Mouse (Mus musculus) effector memory CD4-positive, alpha-beta T cell, adult 7 months (primary cell): ENCODE measurements around the gene Dnajb4. TPM values are rescaled to one million over a fixed set of nuclear protein-coding genes. Genes with fewer than 3 reads are reported as not detected.

Experiments used
- polyA plus RNA-seq: library from polyadenylated mRNA; unstranded; fragments of 100-300 nt; shearing (Covaris generic); gene quantifications from one replicate; pipeline ENCODE4 v1.2.1, GENCODE M21; 2017

The Dnajb4 gene
- polyA plus RNA-seq: 42.5 TPM

GRCm38 (mm10) chr3:152209967-152210634 is at the start of gene Dnajb4, which contains the start of gene Fubp1:
TSS of gene Dnajb4 (minus strand) at chr3:152210302.
TSS of gene Fubp1 (plus strand) at chr3:152210422.

GRCm38 (mm10) chr3:152166099-152166423 is 44.0 kb downstream of the Dnajb4 start, which contains the start of gene Gipc2:
TSS of gene Gipc2 (minus strand) at chr3:152166230.

Other genes starting within 250 kb of the Dnajb4 start
- gene Gipc2, start 44.1 kb downstream of the Dnajb4 start, polyA plus RNA-seq: not detected
- gene Fubp1, start 120 bp upstream of the Dnajb4 start, polyA plus RNA-seq: 133 TPM
- 1.9 TPM for gene Nexn, start 56.0 kb upstream of the Dnajb4 start, polyA plus RNA-seq
- 8.5 TPM for gene Miga1, start 130.1 kb upstream of the Dnajb4 start, polyA plus RNA-seq
- gene Usp33, start 136.2 kb upstream of the Dnajb4 start, polyA plus RNA-seq: 47.5 TPM
- 73.8 TPM for gene Zzz3, start 185.2 kb upstream of the Dnajb4 start, polyA plus RNA-seq